Mouse (Mus musculus) heart, postnatal 25 days (tissue): ENCODE measurements around the gene Gsk3b. TPM values are rescaled to one million over a fixed set of nuclear protein-coding genes. Genes with fewer than 3 reads are reported as not detected.

Experiments used
- DNase-seq: peaks from one replicate; pipeline ENCODE4 v3.0.0; 2022; ENCODE audit warnings: low spot score
- intact Hi-C: fragments of 180-260 bp; cut with DNase I; formaldehyde crosslinking; loops from one replicate; pipeline ENCODE4 v1.15.1; 2025
- total RNA-seq, 2 experiments: library from RNA; stranded (reverse); gene quantifications; 2 replicates each; pipeline ENCODE4 v1.2.3; 2021

The Gsk3b gene
- total RNA-seq, 2 experiments from 2014 or later, result 52.7 to 55.2 TPM

- intact Hi-C loops, result no loop called here
These were observed 167.1 kb downstream of the Gsk3b start for GRCm38 (mm10) chr16:38255927-38256326.

GRCm38 (mm10) chr16:38271601-38272000 is 182.8 kb downstream of the Gsk3b start:
- intact Hi-C loops, result no loop called here
- DNase-seq, result no peak

More at GRCm38 (mm10) chr16:38255927-38256326, 167.1 kb downstream of the Gsk3b start:
- no peak for DNase-seq

DNA sequence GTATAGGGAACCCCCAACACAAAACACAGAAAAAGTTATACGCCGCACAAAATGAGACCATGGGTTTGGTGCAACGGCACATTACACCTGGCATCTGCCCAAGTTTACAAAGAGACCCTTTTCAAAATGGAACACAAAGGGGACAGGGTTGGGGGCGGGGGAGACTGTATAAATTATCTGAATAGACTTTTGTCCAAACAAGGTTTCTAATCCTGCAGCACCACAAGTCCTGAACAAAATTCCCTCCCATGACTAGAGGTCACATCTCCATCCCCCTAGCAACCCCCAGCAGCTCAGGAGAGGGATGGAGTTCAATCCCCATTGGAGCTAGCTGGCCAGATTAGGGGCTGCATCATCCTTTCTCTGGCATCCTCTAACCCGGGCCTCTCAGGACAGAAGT is 183.7 kb downstream of the Gsk3b start:
- intact Hi-C loops, result no loop called here
- no peak for DNase-seq

DNA sequence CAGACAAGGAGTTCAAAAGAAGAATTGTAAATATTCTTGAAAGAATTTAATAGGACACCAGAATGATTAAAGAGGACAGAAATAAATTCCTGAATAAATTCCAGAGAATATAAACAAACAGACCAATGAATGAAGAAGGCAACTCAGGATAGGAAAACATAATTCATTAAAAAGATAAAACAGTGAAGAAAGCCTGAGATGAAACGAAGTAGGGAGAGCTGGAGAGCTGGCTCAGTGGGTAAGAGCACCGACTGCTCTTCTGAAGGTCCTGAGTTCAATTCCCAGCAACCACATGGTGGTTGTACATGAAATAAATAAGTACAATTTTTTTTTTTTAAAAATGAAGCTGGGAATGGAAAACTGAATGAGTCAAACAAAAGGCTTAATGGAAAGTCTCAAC is 185.9 kb downstream of the Gsk3b start:
- intact Hi-C loops, result no loop called here

DNA sequence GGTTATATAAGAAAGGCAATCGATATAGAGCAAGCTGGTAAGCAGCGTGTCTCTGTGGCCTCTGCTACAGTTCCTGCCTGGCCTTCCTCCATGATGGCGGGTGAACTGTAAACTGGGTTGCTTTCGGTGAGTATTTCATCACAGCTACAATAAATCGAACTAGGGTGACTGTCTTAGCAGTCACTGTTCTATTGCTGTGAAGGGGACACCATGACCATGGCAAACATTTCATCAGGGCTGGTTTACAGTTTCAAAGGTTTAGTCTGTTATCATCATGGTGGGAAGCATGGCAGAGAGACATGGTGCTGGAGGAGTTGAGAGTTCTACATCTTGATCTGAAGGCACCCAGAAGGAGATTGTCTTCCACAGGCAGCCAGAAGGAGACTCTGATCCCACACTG is 191.0 kb downstream of the Gsk3b start:
- no peak for DNase-seq
- intact Hi-C loops, result no loop called here

More for the DNA sequence above, 185.9 kb downstream of the Gsk3b start:
- DNase-seq, result no peak

- intact Hi-C loops, result no loop called here
- DNase-seq, result no peak
These were observed 192.2 kb downstream of the Gsk3b start for GRCm38 (mm10) chr16:38280951-38281350.

DNA sequence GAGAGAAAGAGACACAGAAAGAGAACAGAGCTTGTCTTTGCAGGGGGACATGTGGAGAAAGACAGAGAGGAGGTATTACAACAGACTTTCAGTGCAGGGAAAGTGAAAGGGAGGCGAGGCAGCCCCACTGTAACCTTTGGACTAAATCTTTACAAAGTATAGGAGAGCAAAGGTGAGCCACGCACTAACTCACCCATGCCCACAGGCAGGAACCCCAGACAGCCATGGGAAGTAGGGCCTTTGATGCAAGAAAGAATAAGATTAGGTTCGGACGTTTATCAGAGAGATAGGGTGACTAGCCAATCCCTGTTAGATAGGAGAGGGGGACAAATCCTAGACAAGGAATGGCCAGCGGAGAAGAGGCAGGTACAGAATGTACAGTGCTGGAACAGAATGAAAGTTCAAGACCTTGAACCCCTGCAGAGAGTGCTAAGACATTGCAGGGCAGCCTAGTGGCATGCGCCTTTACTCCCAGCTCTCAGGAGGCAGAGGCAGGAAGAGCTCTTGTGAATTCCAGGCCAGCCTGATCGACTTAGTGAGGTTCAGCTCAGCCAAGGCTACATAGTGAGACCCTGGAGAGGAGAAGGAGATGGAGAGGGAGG is 193.9 kb downstream of the Gsk3b start:
- no peak for DNase-seq
- intact Hi-C loops, result no loop called here

DNA sequence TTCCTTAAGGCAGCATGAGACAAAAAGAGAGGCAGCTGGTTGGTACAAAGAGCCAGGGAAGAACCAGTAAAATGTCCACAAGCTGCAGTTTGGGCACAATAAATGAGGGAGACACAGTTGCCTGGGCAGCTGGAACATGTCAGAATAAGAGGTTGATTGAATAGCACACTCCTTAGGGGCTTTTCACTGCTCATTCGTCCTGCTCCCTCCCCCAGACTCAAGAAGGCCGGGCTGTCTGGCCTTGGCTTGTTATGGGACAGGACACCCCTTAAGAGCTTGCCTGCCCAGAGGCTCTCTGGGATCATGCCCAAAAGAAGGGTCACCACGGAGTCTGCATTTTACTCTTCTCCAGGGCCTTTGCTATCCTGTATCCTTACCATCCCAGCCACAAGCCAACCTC is 194.5 kb downstream of the Gsk3b start:
- intact Hi-C loops, result no loop called here
- DNase-seq, result no peak

DNA sequence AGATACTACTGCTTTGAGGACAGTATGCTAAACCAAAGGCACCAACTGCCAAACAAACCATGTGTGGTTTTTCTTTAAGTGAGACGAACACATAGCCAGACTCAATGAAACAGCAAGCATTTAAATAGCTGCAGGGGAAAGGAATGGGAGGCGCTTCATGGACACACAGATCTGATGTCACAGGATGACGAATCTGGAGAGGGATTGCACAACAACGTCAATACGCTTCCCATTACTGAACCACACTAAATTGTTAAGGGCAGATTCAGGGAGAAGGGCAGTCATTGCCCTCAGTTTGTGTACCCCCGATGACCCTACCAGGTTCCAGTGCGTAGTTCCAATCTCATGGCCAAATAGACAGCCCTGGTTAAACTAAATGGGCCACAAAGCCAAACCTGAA is 197.0 kb downstream of the Gsk3b start:
- intact Hi-C loops, result no loop called here

GRCm38 (mm10) chr16:38286541-38286940 is 197.7 kb downstream of the Gsk3b start:
- no peak for DNase-seq
- intact Hi-C loops, result no loop called here

More for the DNA sequence above, 197.0 kb downstream of the Gsk3b start:
- no peak for DNase-seq

- intact Hi-C loops, result no loop called here
- no peak for DNase-seq
These were observed 198.6 kb downstream of the Gsk3b start for GRCm38 (mm10) chr16:38287357-38287756.

- intact Hi-C loops, result no loop called here
These were observed 199.0 kb downstream of the Gsk3b start for GRCm38 (mm10) chr16:38287762-38288161.

GRCm38 (mm10) chr16:38288851-38289250 is 200.1 kb downstream of the Gsk3b start:
- intact Hi-C loops, result no loop called here
- DNase-seq, result no peak

More at GRCm38 (mm10) chr16:38287762-38288161, 199.0 kb downstream of the Gsk3b start:
- no peak for DNase-seq

- DNase-seq, result no peak
- intact Hi-C loops, result no loop called here
These were observed 201.3 kb downstream of the Gsk3b start for GRCm38 (mm10) chr16:38290151-38290550.

GRCm38 (mm10) chr16:38294685-38295348 is 206.0 kb downstream of the Gsk3b start, which contains the start of gene Nr1i2:
Nr1i2 (minus strand) TSS chr16:38294824.
- no peak for DNase-seq
- intact Hi-C loops, result no loop called here

- DNase-seq, result no peak
- intact Hi-C loops, result no loop called here
These were observed 206.6 kb downstream of the Gsk3b start for GRCm38 (mm10) chr16:38295349-38295930.

Other genes with a start within 250 kb of the Gsk3b start
- under 1 TPM; 0.44 to 0.53 TPM for gene Gm36028, start 227.9 kb upstream of the Gsk3b start, total RNA-seq
- 10 to 100 TPM; 64.0 to 70.1 TPM for gene Lrrc58, start 220.6 kb upstream of the Gsk3b start, total RNA-seq
- gene Gpr156, start 172.5 kb upstream of the Gsk3b start, total RNA-seq, result not detected
- not detected for gene Nr1i2, start 205.8 kb downstream of the Gsk3b start, total RNA-seq